Mouse (Mus musculus) embryo, embryonic 11 days (tissue): Measurements from ENCODE around the gene Uqcr11.

Experiments
- DNase-seq: peaks from one replicate; pipeline ENCODE4 v3.0.0-alpha.2; 2015

Gene Uqcr11

GRCm38 (mm10) chr10:80430375-80430980 is 23.8 kb upstream of the Uqcr11 start:
- no peak for DNase-seq

GRCm38 (mm10) chr10:80429800-80430199 is 23.2 kb upstream of the Uqcr11 start:
- no peak for DNase-seq

- DNase-seq: no peak
These were observed 18.4 kb upstream of the Uqcr11 start for GRCm38 (mm10) chr10:80425041-80425440.

GRCm38 (mm10) chr10:80423562-80423961 is 16.9 kb upstream of the Uqcr11 start:
- peak; percentile 66 for DNase-seq

GRCm38 (mm10) chr10:80421651-80422472 is 15.2 kb upstream of the Uqcr11 start:
- DNase-seq: no peak

- DNase-seq: no peak
These were observed 14.6 kb upstream of the Uqcr11 start for GRCm38 (mm10) chr10:80421208-80421607.

GRCm38 (mm10) chr10:80420729-80421128 is 14.1 kb upstream of the Uqcr11 start:
- DNase-seq: no peak

GRCm38 (mm10) chr10:80419419-80419818 is 12.8 kb upstream of the Uqcr11 start:
- DNase-seq: no peak

GRCm38 (mm10) chr10:80418311-80418710 is 11.7 kb upstream of the Uqcr11 start:
- DNase-seq: peak; percentile 31

GRCm38 (mm10) chr10:80417841-80418240 is 11.2 kb upstream of the Uqcr11 start:
- no peak for DNase-seq

GRCm38 (mm10) chr10:80417371-80417770 is 10.7 kb upstream of the Uqcr11 start:
- no peak for DNase-seq

GRCm38 (mm10) chr10:80415566-80415965 is 8.9 kb upstream of the Uqcr11 start:
- DNase-seq: no peak

- DNase-seq: no peak
These were observed 6.3 kb upstream of the Uqcr11 start for GRCm38 (mm10) chr10:80412656-80413541.

GRCm38 (mm10) chr10:80407924-80408323 is 1.3 kb upstream of the Uqcr11 start:
- DNase-seq: no peak

- no peak for DNase-seq
These were observed 1.0 kb downstream of the Uqcr11 start for GRCm38 (mm10) chr10:80405481-80406173.

GRCm38 (mm10) chr10:80403044-80403692 is 3.5 kb downstream of the Uqcr11 start:
- DNase-seq: no peak

GRCm38 (mm10) chr10:80400704-80401161 is 5.9 kb downstream of the Uqcr11 start:
- DNase-seq: no peak

- no peak for DNase-seq
These were observed 6.5 kb downstream of the Uqcr11 start for GRCm38 (mm10) chr10:80399973-80400703.

- peak; percentile 100 for DNase-seq
These were observed 7.2 kb downstream of the Uqcr11 start, which contains the start of gene Mbd3 for GRCm38 (mm10) chr10:80399191-80399972. TSS of gene Mbd3 (minus strand) at chr10:80399550.

- DNase-seq: peak; percentile 99
These were observed 7.9 kb downstream of the Uqcr11 start for GRCm38 (mm10) chr10:80398719-80399190.
